Mouse (Mus musculus): ENCODE results near the gene Eif1.

Gene Eif1

DNA sequence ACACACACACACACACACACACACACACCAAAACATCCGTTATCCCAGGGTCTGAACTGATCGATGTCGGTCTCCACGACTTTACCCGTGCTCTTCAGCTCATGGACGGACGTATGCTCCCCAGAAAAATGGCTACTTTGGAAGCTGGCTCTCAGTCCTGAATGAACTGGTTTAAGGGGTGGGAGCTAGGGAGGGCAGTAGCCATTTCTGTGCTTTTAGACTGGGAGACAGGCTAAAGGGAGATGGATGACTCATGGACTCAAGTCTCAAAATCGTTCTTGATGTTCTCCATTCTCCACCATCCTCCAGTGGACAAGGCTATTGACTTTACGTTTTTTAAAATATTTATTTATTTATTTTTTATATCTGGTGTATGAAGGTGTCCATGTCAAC, 37.1 kb downstream of the Eif1 start:
- CTCF ChIA-PET, result interaction anchor here in 3 of 4 experiments (1.1 to 1.8 kb wide), 6 partner anchors 9 to 72 kb away, joined by 3 to 7 read pairs (median 4); partner anchors contain the start of gene P3h4 (in 1 of the 3)
- POLR2A ChIA-PET, result interaction anchor here (0.6 to 10.9 kb wide), 57 partner anchors 9 to 614 kb away, joined by 3 to 226 read pairs (median 6); partner anchors contain the start of genes Acly (in 3 of the 4), Eif1 (in 3 of the 4), Jup (in 3 of the 4) and Stat3 (in 2 of the 4)

- ChIA-PET POLR2A (interaction anchor here (0.6 to 10.9 kb wide), 55 partner anchors 8 to 582 kb away, joined by 3 to 226 read pairs (median 6); partner anchors contain the start of genes Eif1 (in 3 of the 4), Jup (in 3 of the 4), Acly (in 2 of the 4) and Stat3 (in 2 of the 4)), CTCF (interaction anchor here in 3 of 4 experiments (0.5 to 1.8 kb wide), 11 partner anchors 8 to 822 kb away, joined by 3 to 7 read pairs (median 4); partner anchors contain the start of genes Jup (in 1 of the 3), Klhl10 (in 1 of the 3), Nt5c3b (in 1 of the 3) and P3h4 (in 1 of the 3))
These were observed 37.7 kb downstream of the Eif1 start for GRCm38 (mm10) chr11:100357408-100357807.

DNA sequence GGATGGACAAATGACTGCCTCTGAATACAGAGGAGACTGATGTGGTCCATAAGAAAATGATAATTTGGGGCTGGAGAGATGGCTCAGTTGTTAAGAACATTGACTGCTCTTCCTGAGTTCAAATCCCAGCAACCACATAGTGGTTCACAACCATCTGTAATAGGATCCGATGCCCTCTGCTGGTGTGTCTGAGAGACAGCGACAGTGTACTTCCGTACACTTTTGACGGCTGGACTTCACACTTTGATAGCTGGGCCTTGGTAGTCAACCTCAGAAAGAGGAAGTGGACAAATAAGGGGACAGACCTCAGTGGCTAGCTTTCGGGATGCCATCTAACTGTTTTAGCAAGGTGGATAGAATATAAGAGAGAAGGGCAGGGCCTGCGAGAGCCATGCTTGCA, 40.5 kb downstream of the Eif1 start:
- CTCF ChIA-PET, result interaction anchor here in 2 of 4 experiments (2.2 kb wide), 2 partner anchors 48 kb away, joined by 6 to 10 read pairs; no protein-coding TSS in a partner anchor

GRCm38 (mm10) chr11:100361059-100361458, 41.4 kb downstream of the Eif1 start:
- ChIA-PET CTCF (interaction anchor here in 2 of 4 experiments (1.3 to 2.2 kb wide), 3 partner anchors 47 kb away, joined by 6 to 10 read pairs (median 10); no protein-coding TSS in a partner anchor), POLR2A (interaction anchor here in 2 of 4 experiments (0.7 to 10.9 kb wide), 4 partner anchors 9 to 39 kb away, joined by 3 to 209 read pairs (median 6); partner anchors contain the start of gene Eif1 (in 1 of the 2))

More for the DNA sequence above, 40.5 kb downstream of the Eif1 start:
- POLR2A ChIA-PET, result interaction anchor here in 3 of 4 experiments (0.5 to 10.9 kb wide), 17 partner anchors 8 to 167 kb away, joined by 3 to 226 read pairs (median 4); partner anchors contain the start of genes Eif1 (in 2 of the 3), Jup (in 2 of the 3), Acly (in 1 of the 3) and Klhl11 (in 1 of the 3)

DNA sequence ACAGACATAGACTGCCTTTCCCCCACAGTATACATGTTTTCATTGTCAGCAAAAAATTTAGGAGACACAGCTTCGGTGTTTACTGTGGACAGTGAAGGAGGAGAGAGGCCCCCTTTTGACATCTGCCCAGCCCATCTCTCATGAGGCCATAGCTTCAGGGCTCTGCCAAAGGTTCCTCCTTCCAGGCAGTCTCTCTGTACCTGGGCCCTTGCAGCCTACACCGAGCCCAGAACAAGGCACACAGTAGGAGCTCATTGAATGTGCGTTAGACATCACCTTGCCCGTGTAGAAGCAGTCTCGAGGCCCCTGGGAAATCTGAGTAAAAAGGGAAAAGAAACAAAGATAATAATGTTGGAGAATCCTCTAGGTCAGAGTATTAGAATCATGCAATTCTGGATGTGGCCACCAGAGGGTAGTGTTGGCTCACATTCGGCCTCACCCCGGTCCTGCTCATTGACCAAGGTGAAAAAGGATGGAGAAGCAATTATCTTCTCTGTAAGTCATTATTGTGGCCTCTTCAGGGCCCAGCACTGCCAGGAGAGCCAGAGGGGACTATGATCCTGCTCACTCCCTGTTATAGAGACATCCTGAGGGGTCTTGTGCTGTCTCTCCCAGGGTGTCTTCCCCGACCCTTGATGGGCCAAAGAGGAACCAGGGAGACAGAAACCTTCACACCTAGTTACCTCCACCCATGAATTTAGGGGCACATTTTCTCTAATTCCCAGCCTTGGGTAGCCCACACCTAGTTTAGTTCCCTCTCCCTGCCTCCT, 42.7 kb downstream of the Eif1 start:
- POLR2A ChIA-PET, result interaction anchor here in 2 of 4 experiments (0.6 to 1.1 kb wide), 10 partner anchors 15 to 110 kb away, joined by 3 to 4 read pairs (median 3); partner anchors contain the start of genes Eif1 (in 1 of the 2), Gast (in 1 of the 2) and P3h4 (in 1 of the 2)
- CTCF ChIA-PET, result interaction anchor here in 3 of 4 experiments (0.6 to 1.3 kb wide), 18 partner anchors 10 to 1325 kb away, joined by 3 to 10 read pairs (median 3); partner anchors contain the start of genes Jup (in 2 of the 3) and Klhl11 (in 1 of the 3)

GRCm38 (mm10) chr11:100362979-100363562, 43.4 kb downstream of the Eif1 start:
- ChIA-PET POLR2A (interaction anchor here in 3 of 4 experiments (0.9 to 3.2 kb wide), 15 partner anchors 8 to 109 kb away, joined by 3 to 38 read pairs (median 4); partner anchors contain the start of genes Eif1 (in 2 of the 3), Jup (in 2 of the 3) and Klhl11 (in 1 of the 3)), CTCF (interaction anchor here in 3 of 4 experiments (0.5 to 3.0 kb wide), 10 partner anchors 10 to 83 kb away, joined by 3 to 29 read pairs (median 4); partner anchors contain the start of gene Jup (in 2 of the 3))

GRCm38 (mm10) chr11:100369145-100369544, 49.5 kb downstream of the Eif1 start:
- ChIA-PET CTCF (interaction anchor here in 1 of 4 experiments (0.9 to 1.2 kb wide), 2 partner anchors 14 to 28 kb away, joined by 3 read pairs; partner anchors contain the start of gene Jup), POLR2A (interaction anchor here in 3 of 4 experiments (0.6 to 13.3 kb wide), 9 partner anchors 11 to 48 kb away, joined by 3 to 425 read pairs (median 6); partner anchors contain the start of genes Jup (in 2 of the 3), Eif1 (in 1 of the 3) and P3h4 (in 1 of the 3))

DNA sequence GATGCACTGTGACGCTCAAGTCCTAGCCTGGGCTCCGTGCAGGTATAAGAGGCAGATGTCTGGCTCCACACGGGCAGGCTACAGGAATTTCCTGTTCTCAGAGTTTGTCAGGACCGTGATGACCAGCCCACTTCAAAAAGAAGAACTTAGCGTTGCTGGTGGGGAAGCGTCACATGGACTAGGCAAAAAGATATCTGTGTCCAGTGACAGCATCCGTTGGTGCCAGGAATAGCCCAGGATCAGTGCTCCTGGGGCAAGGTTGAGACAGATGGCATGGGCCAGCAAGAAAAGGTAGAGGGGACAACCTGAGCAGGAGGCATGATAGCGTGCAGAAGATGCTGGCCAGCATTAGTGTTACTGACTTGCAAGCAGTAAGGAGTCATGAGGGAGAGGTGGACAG, 50.1 kb downstream of the Eif1 start:
- POLR2A ChIA-PET, result interaction anchor here in 3 of 4 experiments (1.1 to 20.1 kb wide), 9 partner anchors 14 to 50 kb away, joined by 3 to 626 read pairs (median 8); partner anchors contain the start of genes Eif1 (in 2 of the 3) and Jup (in 2 of the 3)
- CTCF ChIA-PET, result interaction anchor here in 1 of 4 experiments (0.5 kb wide), 1 partner anchor 195 kb away, joined by 4 read pairs; no protein-coding TSS in a partner anchor
